Mouse (Mus musculus): ENCODE results near the gene 4833427G06Rik.

The 4833427G06Rik gene

GRCm38 (mm10) chr9:51070801-51071200, 31.1 kb downstream of the 4833427G06Rik start:
- no peak for DNase-seq (ENCODE audit: extremely low read depth, low read depth, low spot score)

DNA sequence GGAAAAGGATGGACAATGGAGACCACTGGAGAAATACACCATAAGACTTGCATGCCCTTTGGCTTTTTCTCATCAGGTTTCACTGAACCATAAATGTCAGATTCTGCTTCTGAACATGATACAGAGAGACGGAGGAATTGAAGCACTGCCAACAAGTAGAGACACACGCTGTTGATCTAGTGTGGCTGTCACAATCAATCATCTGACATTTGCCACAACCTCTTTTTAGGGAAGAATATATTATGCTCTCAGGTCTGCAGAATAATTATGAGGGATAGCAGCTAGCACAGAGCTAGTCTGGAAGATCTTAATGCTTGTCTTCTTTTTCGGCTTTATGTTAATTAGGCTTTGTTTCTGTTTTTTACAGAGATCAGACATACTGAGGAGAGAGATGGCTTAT, 33.7 kb downstream of the 4833427G06Rik start:
- no peak for DNase-seq (ENCODE audit: extremely low read depth, low read depth, low spot score)

DNA sequence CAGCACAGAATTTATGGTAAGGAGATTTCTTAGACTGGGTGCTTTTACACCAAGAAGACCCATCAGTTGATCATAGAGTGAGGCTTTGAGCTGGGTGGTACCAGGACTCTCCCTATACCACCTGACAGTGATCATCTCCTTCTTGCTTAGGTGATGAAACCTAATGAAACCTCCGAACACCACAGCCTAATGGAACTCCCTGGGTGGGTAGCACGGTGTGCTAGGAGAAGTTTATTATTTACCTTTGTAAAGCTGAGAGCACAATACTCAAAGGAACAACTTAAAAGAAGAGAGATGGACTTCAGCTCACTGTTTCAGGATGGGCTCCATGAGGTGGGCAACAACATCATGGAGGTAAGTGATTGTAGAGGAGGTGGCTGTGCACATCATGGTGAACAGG, 41.3 kb downstream of the 4833427G06Rik start, which contains the start of gene Btg4:
TSS of gene Btg4 (plus strand) at position 301 of the 400 bp plus-strand sequence.
- DNase-seq (ENCODE audit: extremely low read depth, low read depth, low spot score) = no peak

DNA sequence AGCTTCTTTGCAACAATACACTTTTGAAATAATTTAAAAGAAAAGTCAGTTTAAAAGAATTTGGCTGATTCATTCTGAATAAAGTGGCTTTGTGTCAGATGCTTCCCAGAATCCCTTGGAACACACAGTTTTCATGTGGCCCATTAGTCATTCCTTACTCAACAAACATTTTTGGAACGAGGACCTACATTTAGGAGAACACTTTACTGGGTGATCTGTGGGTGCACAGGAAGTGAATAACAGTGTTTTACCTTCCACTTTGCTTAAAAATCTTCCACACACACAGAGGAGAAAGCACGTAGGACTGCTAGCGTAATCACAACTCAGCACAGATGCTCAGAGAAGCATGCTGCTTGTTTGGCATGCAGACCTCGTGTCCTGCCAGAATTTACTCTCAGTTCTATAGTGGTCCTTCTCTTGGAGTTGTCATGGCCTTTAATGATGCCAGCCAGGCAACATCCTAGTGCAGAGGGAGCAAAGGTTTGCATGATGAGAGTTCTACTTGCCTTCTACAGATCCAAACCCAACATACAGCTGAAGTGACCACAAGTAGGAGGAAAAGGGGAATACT, 42.8 kb downstream of the 4833427G06Rik start:
- DNase-seq (ENCODE audit: extremely low read depth, low read depth, low spot score) = no peak

- no peak for DNase-seq (ENCODE audit: extremely low read depth, low read depth, low spot score)
Measured at GRCm38 (mm10) chr9:51056360-51057324, 45.2 kb downstream of the 4833427G06Rik start.

DNA sequence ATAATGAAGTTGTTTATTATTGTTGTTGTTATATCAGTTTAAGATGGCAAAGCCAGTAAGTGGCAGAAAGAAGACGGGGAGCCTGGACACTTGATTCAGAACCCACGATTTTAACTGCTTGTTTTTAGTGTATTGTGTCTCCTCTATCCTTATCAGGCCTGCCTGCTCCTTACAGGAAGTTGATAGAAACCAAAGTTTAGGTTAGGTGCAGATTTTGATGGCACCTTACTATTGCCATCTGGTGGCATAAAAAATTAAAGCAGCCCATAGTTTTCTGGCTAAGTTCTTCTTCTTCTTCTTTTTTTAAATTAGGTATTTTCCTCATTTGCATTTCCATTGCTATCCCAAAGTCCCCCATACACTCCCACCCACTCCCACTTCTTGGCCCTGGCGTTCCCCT, 49.7 kb downstream of the 4833427G06Rik start:
- no peak for DNase-seq (ENCODE audit: extremely low read depth, low read depth, low spot score)

GRCm38 (mm10) chr9:51042136-51042535, 59.7 kb downstream of the 4833427G06Rik start:
- DNase-seq (ENCODE audit: extremely low read depth, low read depth, low spot score) = no peak

DNA sequence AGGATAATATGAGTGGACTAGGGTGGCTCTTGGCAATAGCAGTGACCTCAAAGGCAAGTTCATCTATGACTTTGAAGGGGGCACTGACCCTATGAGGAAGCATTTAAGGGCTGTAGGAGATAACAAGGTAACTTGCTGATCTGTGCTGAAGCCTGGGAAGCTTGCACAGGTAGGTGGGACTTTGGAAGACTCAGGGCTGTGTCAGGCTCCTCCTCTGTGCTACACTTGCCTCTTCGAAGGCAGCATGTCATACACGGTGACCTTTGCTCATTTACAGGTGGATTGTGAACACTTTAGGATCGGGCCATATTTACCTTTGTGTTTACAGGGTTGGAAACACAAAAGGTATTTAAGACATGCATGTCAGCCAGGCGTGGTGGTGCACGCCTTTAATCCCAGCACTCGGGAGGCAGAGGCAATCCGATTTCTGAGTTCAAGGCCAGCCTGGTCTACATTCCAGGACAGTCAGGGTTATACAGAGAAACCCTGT, 60.3 kb downstream of the 4833427G06Rik start:
- DNase-seq (ENCODE audit: extremely low read depth, low read depth, low spot score) = no peak

DNA sequence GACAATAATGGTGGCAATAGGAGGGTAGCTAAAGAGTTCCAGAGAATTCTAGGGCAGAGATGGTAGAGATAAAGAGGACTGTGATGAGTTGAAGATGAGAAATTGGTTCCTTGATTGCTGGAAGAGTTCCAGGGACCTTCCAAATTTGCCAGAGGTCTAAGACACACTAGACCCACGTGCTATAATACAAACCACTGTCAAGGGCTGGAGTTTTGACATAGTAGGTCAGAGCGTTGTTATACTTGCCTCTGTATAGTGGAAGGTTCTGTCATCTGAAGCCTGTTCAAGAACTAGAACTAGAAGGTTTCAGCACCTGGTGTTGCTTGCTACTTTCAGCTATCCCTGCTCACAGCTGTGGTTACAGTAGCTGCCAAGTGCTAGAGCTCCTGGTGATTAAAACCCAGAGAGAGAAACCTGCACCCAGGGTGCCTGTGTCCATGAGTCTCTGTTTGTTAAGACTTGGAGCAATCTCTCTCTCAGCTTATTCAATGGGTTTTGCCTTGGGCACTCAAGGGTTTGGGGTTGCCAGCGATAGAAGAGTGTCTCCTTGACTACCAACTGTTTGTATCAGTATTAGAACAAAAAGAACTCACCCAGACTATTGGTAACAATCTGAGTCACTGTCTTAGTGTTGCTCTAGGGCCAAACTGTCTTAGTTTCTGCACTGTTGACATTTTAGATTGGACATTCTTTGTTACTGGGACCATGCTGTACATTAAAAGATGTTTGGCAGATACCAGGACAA, 68.9 kb downstream of the 4833427G06Rik start:
- no peak for DNase-seq (ENCODE audit: extremely low read depth, low read depth, low spot score)

DNA sequence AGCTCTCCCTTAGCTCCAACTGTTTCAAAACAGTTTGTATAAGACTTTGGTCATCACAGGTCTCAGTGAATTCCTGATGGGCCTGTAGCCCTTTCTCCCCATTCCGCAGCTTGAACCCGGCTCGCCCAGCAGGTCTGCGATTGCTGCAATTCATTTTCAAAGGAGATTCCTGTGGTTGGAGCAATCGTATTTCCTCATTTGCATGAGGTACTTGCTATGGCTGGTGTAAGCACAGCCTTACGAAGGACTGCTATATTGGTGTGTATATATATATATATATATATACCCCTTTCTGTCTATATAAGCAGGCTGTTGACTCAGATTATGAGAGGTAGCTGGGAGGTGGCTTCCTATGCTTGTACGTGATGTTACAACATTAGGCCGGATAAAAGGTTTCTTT, 69.6 kb downstream of the 4833427G06Rik start:
- DNase-seq (ENCODE audit: extremely low read depth, low read depth, low spot score) = no peak

GRCm38 (mm10) chr9:51031603-51032002, 70.3 kb downstream of the 4833427G06Rik start:
- DNase-seq (ENCODE audit: extremely low read depth, low read depth, low spot score) = no peak

Data from fat pad, adult 2 months (tissue).